Mouse (Mus musculus) hindbrain, embryonic 11.5 days (tissue): ENCODE measurements around the gene Spic. TPM values are rescaled to one million over a fixed set of nuclear protein-coding genes. Genes with fewer than 3 reads are reported as not detected.
"Not testable (repeated sequence)": the region's sequence is repeated elsewhere in the genome, so short reads cannot be mapped to it uniquely, and the experiment has no call there.

Source experiments
- ATAC-seq: fragments of 200-750 bp; cut with Nextera tagmentation; 2 replicates; pipeline ENCODE4 v1.8.0; 2017; ENCODE audit warnings: mild to moderate bottlenecking, moderate TSS enrichment, moderate library complexity; ENCODE audit not compliant: low FRiP score
- DNase-seq: peaks from one replicate; pipeline ENCODE4 v3.0.0-alpha.2; 2015; ENCODE audit warnings: low spot score
- H3K27ac ChIP-seq: fragments of 300-500 bp; sonication (generic); 2 replicates; pipeline ENCODE4 v1.5.1; 2014; ENCODE audit warnings: mild to moderate bottlenecking, low read depth, low read length
- H3K27me3 ChIP-seq: fragments of 300-500 bp; sonication (generic); 2 replicates; pipeline ENCODE4 v1.6.1; 2014; ENCODE audit warnings: mild to moderate bottlenecking, low read length, moderate library complexity, mixed read lengths; ENCODE audit not compliant: control insufficient read depth, insufficient read depth
- H3K36me3 ChIP-seq: fragments of 300-500 bp; sonication (generic); 2 replicates; pipeline ENCODE4 v1.6.1; 2014; ENCODE audit warnings: mild to moderate bottlenecking, low read length, moderate library complexity, mixed read lengths; ENCODE audit not compliant: control insufficient read depth, insufficient read depth
- H3K4me1 ChIP-seq: fragments of 300-500 bp; sonication (generic); replicated peaks from 2 replicates; pipeline ENCODE4 v1.6.1; 2014; ENCODE audit warnings: low read length, mixed read lengths; ENCODE audit not compliant: control insufficient read depth, insufficient read depth
- H3K4me2 ChIP-seq: fragments of 300-500 bp; sonication (generic); replicated peaks from 2 replicates; pipeline ENCODE4 v1.6.1; 2014; ENCODE audit warnings: mild to moderate bottlenecking, low read depth, low read length
- H3K4me3 ChIP-seq: fragments of 300-500 bp; sonication (generic); 2 replicates; pipeline ENCODE4 v1.5.1; 2014; ENCODE audit warnings: low read depth, low read length
- H3K9ac ChIP-seq: fragments of 300-500 bp; sonication (generic); 2 replicates; pipeline ENCODE4 v1.6.1; 2014; ENCODE audit warnings: low read depth, low read length
- H3K9me3 ChIP-seq: fragments of 300-500 bp; sonication (generic); 2 replicates; pipeline ENCODE4 v1.6.1; 2016; ENCODE audit warnings: low read length; ENCODE audit not compliant: control insufficient read depth
- WGBS: fragments of 180-500 bp; shearing (Covaris S2); extraction: QIAGEN DNeasy Blood & Tissue Kit; methylation state at CpG from one replicate; pipeline ENCODE4 v1.1.7; 2014; 5-methylcytosine and 5-hydroxymethylcytosine counted together
- polyA plus RNA-seq: library from polyadenylated mRNA; unstranded; fragments of >200 nt; fragmentation: Nextera tagmentation; extraction: Ambion mirVana; gene quantifications from 2 replicates; pipeline ENCODE4 v1.2.1, GENCODE M21; 2014

The Spic gene
- polyA plus RNA-seq, 1 experiment from 2014 or later = not detected

GRCm38 (mm10) chr10:88672825-88673224, 12.0 kb downstream of the Spic start:
- no peaks in the 10 kb centered on the region for H3K36me3 ChIP-seq
- H3K4me3 ChIP-seq = no peak overlapping the region
- no peak overlapping the region for H3K9ac ChIP-seq
- no peaks in the 10 kb centered on the region for H3K27me3 ChIP-seq
- no peak overlapping the region for H3K4me2 ChIP-seq
- H3K4me1 ChIP-seq = no peaks in the 10 kb centered on the region
- H3K9me3 ChIP-seq = no peaks in the 10 kb centered on the region
- ATAC-seq (no peak), DNase-seq (no peak)
- 93% methylated on average over 7 of the region's 7 CpGs for WGBS
- H3K27ac ChIP-seq = no peak overlapping the region

- Histone ChIP-seq H3K27me3 (no peaks in the 10 kb centered on the region), H3K9me3 (no peaks in the 10 kb centered on the region), H3K4me1 (no peaks in the 10 kb centered on the region), H3K9ac (no peak overlapping the region), H3K36me3 (no peaks in the 10 kb centered on the region), H3K4me3 (no peak overlapping the region), H3K4me2 (no peak overlapping the region), H3K27ac (no peak overlapping the region)
- ATAC-seq (no peak), DNase-seq (no peak)
- 89% methylated on average over 6 of the region's 6 CpGs for WGBS
Measured at GRCm38 (mm10) chr10:88672123-88672522, 12.7 kb downstream of the Spic start.

- no peaks in the 10 kb centered on the region for H3K9me3 ChIP-seq
- ATAC-seq = no peak
- H3K4me3 ChIP-seq = no peak overlapping the region
- no peaks in the 10 kb centered on the region for H3K27me3 ChIP-seq
- DNase-seq = no peak
- no peaks in the 10 kb centered on the region for H3K4me1 ChIP-seq
- no peaks in the 10 kb centered on the region for H3K36me3 ChIP-seq
- 61% methylated on average over 1 of the region's 1 CpGs for WGBS
- H3K4me2 ChIP-seq = no peak overlapping the region
- no peak overlapping the region for H3K9ac ChIP-seq
- no peak overlapping the region for H3K27ac ChIP-seq
Measured at GRCm38 (mm10) chr10:88669719-88670118, 15.1 kb downstream of the Spic start.

GRCm38 (mm10) chr10:88663856-88664255, 21.0 kb downstream of the Spic start:
- not testable (repeated sequence) for H3K36me3 ChIP-seq, H3K9ac ChIP-seq, DNase-seq, H3K27me3 ChIP-seq, H3K4me1 ChIP-seq, ATAC-seq, H3K27ac ChIP-seq, H3K4me2 ChIP-seq, H3K9me3 ChIP-seq, H3K4me3 ChIP-seq

- H3K4me3 ChIP-seq = no peak overlapping the region
- ATAC-seq (no peak), DNase-seq (no peak)
- no peak overlapping the region for H3K9ac ChIP-seq
- 94% methylated on average over 4 of the region's 4 CpGs for WGBS
- no peaks in the 10 kb centered on the region for H3K36me3 ChIP-seq
- no peak overlapping the region for H3K4me2 ChIP-seq
- H3K27me3 ChIP-seq = no peaks in the 10 kb centered on the region
- no peaks in the 10 kb centered on the region for H3K9me3 ChIP-seq
- no peaks in the 10 kb centered on the region for H3K4me1 ChIP-seq
- H3K27ac ChIP-seq = no peak overlapping the region
Measured at GRCm38 (mm10) chr10:88658918-88659317, 25.9 kb downstream of the Spic start.

GRCm38 (mm10) chr10:88645448-88645847, 39.4 kb downstream of the Spic start:
- Histone ChIP-seq H3K27me3 (no peaks in the 10 kb centered on the region), H3K4me3 (no peak overlapping the region), H3K36me3 (no peaks in the 10 kb centered on the region), H3K9ac (no peak overlapping the region), H3K9me3 (no peaks in the 10 kb centered on the region), H3K27ac (no peak overlapping the region), H3K4me1 (no peaks in the 10 kb centered on the region), H3K4me2 (no peak overlapping the region)
- DNase-seq = no peak
- WGBS = 80% methylated on average over 5 of the region's 5 CpGs
- no peak for ATAC-seq

GRCm38 (mm10) chr10:88631330-88631953, 53.4 kb downstream of the Spic start:
- Histone ChIP-seq H3K9ac (no peak overlapping the region), H3K9me3 (no peaks in the 10 kb centered on the region), H3K4me2 (no peak overlapping the region), H3K4me1 (no peaks in the 10 kb centered on the region), H3K27me3 (no peaks in the 10 kb centered on the region), H3K36me3 (no peaks in the 10 kb centered on the region), H3K27ac (no peak overlapping the region), H3K4me3 (no peak overlapping the region)
- WGBS = 86% methylated on average over 10 of the region's 10 CpGs
- DNase-seq (no peak), ATAC-seq (no peak)

DNA sequence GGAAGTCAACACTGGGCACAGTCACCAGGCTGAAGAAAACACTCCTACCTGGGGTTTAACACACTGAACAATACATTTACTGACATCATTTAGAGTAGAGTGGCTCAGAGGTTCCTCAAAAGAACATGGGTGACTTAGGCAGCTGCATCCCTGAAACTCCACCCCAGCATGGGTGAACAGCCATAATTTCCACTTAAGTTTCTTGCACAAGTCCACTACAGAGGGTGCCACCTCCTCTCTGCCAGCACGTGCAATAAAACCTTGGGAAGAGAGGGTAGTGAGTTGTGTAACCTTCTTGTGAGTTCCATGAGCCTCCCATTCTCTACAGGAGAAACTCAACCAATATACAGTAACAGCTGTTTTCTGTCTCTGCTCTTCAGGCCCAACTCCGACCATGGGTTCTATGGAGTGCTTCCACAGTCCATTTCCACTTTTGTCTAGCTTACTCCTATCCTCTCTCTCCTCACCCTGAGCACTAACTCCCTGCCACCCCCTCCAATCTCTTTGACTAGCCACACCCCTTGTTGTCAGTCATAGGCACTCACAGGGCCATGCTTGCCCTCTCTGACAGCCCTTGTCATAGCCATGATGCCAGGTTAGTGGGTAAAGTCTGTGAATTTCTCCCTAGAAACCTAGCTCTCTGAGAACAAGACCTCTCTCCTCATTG, 54.0 kb downstream of the Spic start:
- Histone ChIP-seq H3K36me3 (no peaks in the 10 kb centered on the region), H3K9me3 (no peaks in the 10 kb centered on the region), H3K27ac (no peak overlapping the region), H3K4me3 (no peak overlapping the region), H3K4me1 (no peaks in the 10 kb centered on the region), H3K9ac (no peak overlapping the region), H3K27me3 (no peaks in the 10 kb centered on the region), H3K4me2 (no peak overlapping the region)
- DNase-seq (no peak), ATAC-seq (no peak)
- 91% methylated on average over 2 of the region's 2 CpGs for WGBS

DNA sequence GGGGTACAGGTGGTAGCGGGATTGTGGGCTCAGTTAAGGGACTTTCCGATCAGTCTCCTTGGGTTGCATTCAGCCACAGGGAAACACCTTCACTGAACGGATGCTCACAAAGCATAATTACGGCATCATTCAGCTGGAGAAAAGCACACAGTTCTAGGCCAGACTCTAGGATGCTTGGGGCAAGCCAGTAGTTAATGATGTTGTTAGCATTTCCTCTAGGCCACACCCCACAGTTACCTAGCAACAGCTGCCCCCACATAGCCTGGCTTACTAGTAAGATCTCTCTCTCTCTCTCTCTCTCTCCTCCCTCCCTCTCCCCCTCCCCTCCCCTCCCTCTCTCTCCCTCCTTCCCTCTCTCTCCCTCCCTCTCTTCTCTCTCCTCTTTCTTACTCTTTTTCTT, 57.8 kb downstream of the Spic start:
- whole genome bisulfite sequencing = 76% methylated on average over 4 of the region's 4 CpGs
- Histone ChIP-seq H3K4me2 (no peak overlapping the region), H3K36me3 (no peaks in the 10 kb centered on the region), H3K4me1 (no peaks in the 10 kb centered on the region), H3K27me3 (no peaks in the 10 kb centered on the region), H3K27ac (no peak overlapping the region), H3K9me3 (no peaks in the 10 kb centered on the region), H3K4me3 (no peak overlapping the region), H3K9ac (no peak overlapping the region)
- DNase-seq (peak; percentile 9), ATAC-seq (no peak)
